Mouse (Mus musculus): Measurements from ENCODE around the gene Fbxo46.

- TF ChIP-seq POLR2A (IDR thresholded peaks at IDR 0.05; ENCODE audit: low read depth, low read length), result no peak
- no peak for TF ChIP-seq CTCF (IDR thresholded peaks at IDR 0.05; ENCODE audit: borderline replicate concordance, insufficient read depth, low read length)
These were observed 56.9 kb downstream of the Fbxo46 start for GRCm38 (mm10) chr7:19176516-19176947.

Measured in embryonic fibroblast, embryonic 13.5 days (primary cell).